In the genomic region with DNA sequence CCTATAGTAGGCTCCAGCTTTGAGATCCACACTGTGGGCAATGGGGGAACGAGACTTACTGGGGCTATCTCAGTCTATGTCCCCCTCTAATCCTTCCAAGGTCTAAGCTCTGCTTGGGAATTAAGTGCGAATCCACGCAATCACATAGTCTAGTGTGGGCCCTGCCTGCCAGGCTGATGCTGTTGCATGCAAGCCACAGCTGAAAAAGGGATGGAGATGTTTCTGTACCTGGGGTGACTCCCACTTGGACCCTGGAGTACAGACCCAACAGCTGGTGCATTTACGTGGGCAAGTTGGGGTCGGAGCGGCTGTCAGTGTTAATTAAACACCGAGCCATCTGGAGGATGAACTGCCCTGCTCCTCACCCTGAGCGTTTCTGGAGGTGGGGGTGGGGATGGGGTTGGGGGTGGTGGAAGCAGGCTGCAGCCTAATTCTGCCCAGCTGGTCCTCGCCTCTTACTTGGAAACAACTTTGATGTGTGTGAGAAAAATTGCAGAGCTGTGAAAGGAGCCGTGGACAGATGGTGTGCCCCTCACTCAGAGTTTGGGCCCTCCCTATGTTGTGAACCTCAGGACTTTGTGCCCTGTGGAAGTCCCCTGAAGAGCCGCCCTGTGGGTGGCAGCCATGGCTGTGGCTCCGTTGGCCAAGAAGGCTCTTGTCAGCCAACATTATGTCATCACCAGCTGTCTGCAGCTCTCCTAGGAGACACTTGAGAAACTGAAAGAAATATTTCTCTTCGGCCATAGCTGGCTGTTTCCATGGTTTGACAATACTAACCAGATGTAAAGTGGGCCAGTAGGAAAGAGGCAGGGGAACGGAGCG, we compare ENCODE assay signal across 8 mouse cellular contexts. TPM values are rescaled to one million over a fixed set of nuclear protein-coding genes. Genes with fewer than 3 reads are reported as not detected.
DNase-seq lines count a peak whose midpoint lies in the region; ATAC-seq and TF ChIP-seq lines count a peak whose summit lies in the region.

No protein-coding gene starts in this region.

- no peaks in the 10 kb centered on the region for H3K79me2 ChIP-seq in myocyte (ENCODE audit: control insufficient read depth, insufficient read depth)

- no peaks in the 10 kb centered on the region; the same call in 1 of the 2 replicates for H3K9me3 ChIP-seq in kidney, embryonic 14.5 days (ENCODE audit: control insufficient read depth, low read length)
- no peaks in the 10 kb centered on the region for H3K9me3 ChIP-seq in embryonic facial prominence, embryonic 10.5 days

- H3ac ChIP-seq in myocyte (ENCODE audit: control insufficient read depth, insufficient read length) = no peak overlapping the region

- no peak overlapping the region for H3K27ac ChIP-seq in kidney, embryonic 14.5 days (ENCODE audit: low read depth, low read length)
- H3K27ac ChIP-seq in embryonic facial prominence, embryonic 10.5 days (replicated peaks) = peak overlapping the region; percentile 15

- H3K4me2 ChIP-seq in kidney, embryonic 14.5 days (replicated peaks; ENCODE audit: low read depth, low read length) = no peak overlapping the region
- H3K4me2 ChIP-seq in myocyte (ENCODE audit: low read depth) = peak overlapping the region; percentile 30

- H3K4me1 ChIP-seq in kidney, embryonic 14.5 days (ENCODE audit: control insufficient read depth, insufficient read depth, low read length) = no peaks in the 10 kb centered on the region
- H3K4me1 ChIP-seq in embryonic facial prominence, embryonic 10.5 days = peaks cover 10% of the 10 kb centered on the region

- intact Hi-C loops in left cerebral cortex, postnatal 25 days (cut with DNase I) = no loop called here

- peak; percentile 85 for ATAC-seq in kidney, embryonic 14.5 days (ENCODE audit: low FRiP score, low TSS enrichment)

- no peak overlapping the region for H3K4me3 ChIP-seq in kidney, embryonic 14.5 days (ENCODE audit: low read length)
- no peak overlapping the region for H3K4me3 ChIP-seq in embryonic facial prominence, embryonic 10.5 days
- H3K4me3 ChIP-seq in myocyte = no peak overlapping the region

- WGBS in kidney, embryonic 14.5 days = 35% methylated on average over 15 of the region's 15 CpGs
- WGBS in embryonic facial prominence, embryonic 10.5 days = 59% methylated on average over 15 of the region's 15 CpGs

- H3K36me3 ChIP-seq in kidney, embryonic 14.5 days (ENCODE audit: control insufficient read depth, insufficient read depth, low read length) = no peaks in the 10 kb centered on the region
- H3K36me3 ChIP-seq in embryonic facial prominence, embryonic 10.5 days (replicated peaks) = no peaks in the 10 kb centered on the region
- no peaks in the 10 kb centered on the region for H3K36me3 ChIP-seq in myocyte (ENCODE audit: control insufficient read depth, insufficient read depth)

- H3K9ac ChIP-seq in kidney, embryonic 14.5 days (ENCODE audit: low read depth, low read length) = no peak overlapping the region

- no peaks in the 10 kb centered on the region for H3K27me3 ChIP-seq in kidney, embryonic 14.5 days (ENCODE audit: control insufficient read depth, insufficient read depth, low read length)
- H3K27me3 ChIP-seq in embryonic facial prominence, embryonic 10.5 days (replicated peaks; ENCODE audit: low read depth, poor library complexity, severe bottlenecking) = no peaks in the 10 kb centered on the region
- H3K27me3 ChIP-seq in myocyte (ENCODE audit: control insufficient read depth, insufficient read depth, insufficient read length) = no peaks in the 10 kb centered on the region

- TF ChIP-seq POLR2A in myocyte (IDR thresholded peaks at IDR 0.05; ENCODE audit: insufficient read length, low read depth) = no peak

- DNase-seq in kidney, postnatal 25 days = no peak
- DNase-seq in embryonic facial prominence, embryonic 10.5 days (ENCODE audit: low spot score) = peak; percentile 60
- DNase-seq in heart, adult 9 months (ENCODE audit: low spot score in 2 of 2) = peak; percentile 63 to 70
- DNase-seq in left cerebral cortex, postnatal 25 days (ENCODE audit: low spot score in 2 of 2) = peak; percentile 40 to 70
- no peak for DNase-seq in thymus, adult 18-20 months
- no peak for DNase-seq in ovary, adult 18-20 months (ENCODE audit: low spot score)

TF ChIP-seq in myocyte, 11 proteins besides CTCF, POLR2A, EP300 and RAD21:
- TF ChIP-seq POLR2AphosphoS2 (IDR thresholded peaks at IDR 0.05; ENCODE audit: insufficient read length, low read depth) = no peak
- TF ChIP-seq REST (IDR thresholded peaks at IDR 0.05; ENCODE audit: insufficient read depth, insufficient read length) = no peak
- peak in 1 of 3 experiments; percentile 36 for TF ChIP-seq MYOG (IDR thresholded peaks at IDR 0.05; ENCODE audit: control insufficient read depth in 1 of 3, insufficient read depth in 1 of 3, insufficient read length in 2 of 3, low read depth in 2 of 3)
- TF ChIP-seq SRF (IDR thresholded peaks at IDR 0.05; ENCODE audit: control insufficient read depth, insufficient read length, low read depth) = no peak
- no peak for TF ChIP-seq CEBPB (IDR thresholded peaks at IDR 0.05; ENCODE audit: insufficient read depth, poor library complexity, severe bottlenecking)
- TF ChIP-seq MYOD1 (IDR thresholded peaks at IDR 0.05; ENCODE audit: control insufficient read depth in 1 of 3, insufficient read length in 2 of 3, low read depth in 2 of 3) = peak; percentile 12 to 77 (median 51)
- peak; percentile 7 for TF ChIP-seq TCF12 (IDR thresholded peaks at IDR 0.05; ENCODE audit: insufficient read depth, poor library complexity, severe bottlenecking)
- TF ChIP-seq USF1 (IDR thresholded peaks at IDR 0.05; ENCODE audit: low read depth) = no peak
- TF ChIP-seq E2F4 (IDR thresholded peaks at IDR 0.05; ENCODE audit: insufficient read depth) = no peak
- no peak for TF ChIP-seq MAX (IDR thresholded peaks at IDR 0.05; ENCODE audit: low read depth)
- no peak for TF ChIP-seq TCF3 (IDR thresholded peaks at IDR 0.05; ENCODE audit: insufficient read length, low read depth)
TF ChIP-seq in myocyte: peak in this region for 3.

RNA-seq across cellular contexts. Expression of gene Fam174b, which starts 24.0 kb away (rescaled TPM):
- polyA plus RNA-seq in kidney, embryonic 14.5 days (2014; fragmentation: Nextera tagmentation; extraction: Ambion mirVana) = 17.9 and 33.9 TPM in 2 replicates
- polyA plus RNA-seq in embryonic facial prominence, embryonic 10.5 days (2016; fragmentation: Nextera tagmentation; extraction: Ambion mirVana) = 20.2 and 24.5 TPM in 2 replicates
- total RNA-seq in left cerebral cortex, postnatal 25 days (2021) = 10 to 100 TPM; 35.5 to 38.1 TPM
- not detected for polyA plus RNA-seq in myocyte (2012; fragmentation: generic; extraction: Trizol)

Comparison
In these comparisons a context has a peak if more than half of its experiments do, and no peak if none do; other contexts are left out.
1. DNase-seq: peak in embryonic facial prominence, embryonic 10.5 days (single experiment), heart, adult 9 months (2 of 2) and left cerebral cortex, postnatal 25 days (2 of 2); none in kidney, postnatal 25 days (0 of 2), thymus, adult 18-20 months (0 of 2) and ovary, adult 18-20 months (single experiment).
2. RNA of gene Fam174b, which starts 24.0 kb away (polyA plus RNA-seq): 17.9 to 33.9 TPM in kidney, embryonic 14.5 days and 20.2 to 24.5 TPM in embryonic facial prominence, embryonic 10.5 days; not detected in myocyte (single experiment); every median in the first group is over 10 times any median in the second.